Mouse (Mus musculus): Measurements from ENCODE around the gene Nprl2.

Nprl2 gene

GRCm38 (mm10) chr9:107534408-107535202 is 7.4 kb upstream of the Nprl2 start:
- no peak for DNase-seq (ENCODE audit: low spot score)

GRCm38 (mm10) chr9:107538231-107538630 is 3.8 kb upstream of the Nprl2 start:
- no peak for DNase-seq (ENCODE audit: low spot score)

- no peak for DNase-seq (ENCODE audit: low spot score)
Measured at GRCm38 (mm10) chr9:107538711-107539110, 3.3 kb upstream of the Nprl2 start.

GRCm38 (mm10) chr9:107539940-107540339 is 2.1 kb upstream of the Nprl2 start:
- no peak for DNase-seq (ENCODE audit: low spot score)

GRCm38 (mm10) chr9:107540420-107540819 is 1.6 kb upstream of the Nprl2 start:
- DNase-seq (ENCODE audit: low spot score) = no peak

GRCm38 (mm10) chr9:107541005-107541404 is 1.0 kb upstream of the Nprl2 start:
- DNase-seq (ENCODE audit: low spot score) = no peak

- DNase-seq (ENCODE audit: low spot score) = no peak
Measured at GRCm38 (mm10) chr9:107542352-107542686, 293 bp downstream of the Nprl2 start.

- DNase-seq (ENCODE audit: low spot score) = no peak
Measured at GRCm38 (mm10) chr9:107542721-107543120, 695 bp downstream of the Nprl2 start.

GRCm38 (mm10) chr9:107543299-107543698 is 1.3 kb downstream of the Nprl2 start:
- DNase-seq (ENCODE audit: low spot score) = no peak

- no peak for DNase-seq (ENCODE audit: low spot score)
Measured at GRCm38 (mm10) chr9:107544196-107544700, 2.2 kb downstream of the Nprl2 start.

GRCm38 (mm10) chr9:107544729-107545128 is 2.7 kb downstream of the Nprl2 start:
- DNase-seq (ENCODE audit: low spot score) = no peak

GRCm38 (mm10) chr9:107545199-107545598 is 3.2 kb downstream of the Nprl2 start:
- no peak for DNase-seq (ENCODE audit: low spot score)

- peak; percentile 78 for DNase-seq (ENCODE audit: low spot score)
Measured at GRCm38 (mm10) chr9:107545602-107546001, 3.6 kb downstream of the Nprl2 start.

- DNase-seq (ENCODE audit: low spot score) = no peak
Measured at GRCm38 (mm10) chr9:107547026-107547425, 5.0 kb downstream of the Nprl2 start, which contains the start of gene Zmynd10. Zmynd10 (plus strand) TSS chr9:107547298.

- DNase-seq (ENCODE audit: low spot score) = no peak
Measured at GRCm38 (mm10) chr9:107547957-107548356, 5.9 kb downstream of the Nprl2 start.

- DNase-seq (ENCODE audit: low spot score) = no peak
Measured at GRCm38 (mm10) chr9:107548820-107549219, 6.8 kb downstream of the Nprl2 start.

GRCm38 (mm10) chr9:107549297-107550074 is 7.5 kb downstream of the Nprl2 start:
- no peak for DNase-seq (ENCODE audit: low spot score)

- DNase-seq (ENCODE audit: low spot score) = no peak
Measured at GRCm38 (mm10) chr9:107550491-107551116, 8.6 kb downstream of the Nprl2 start.

GRCm38 (mm10) chr9:107551117-107551889 is 9.3 kb downstream of the Nprl2 start, which contains the start of gene Rassf1:
Rassf1 (plus strand) TSS chr9:107551555.
- no peak for DNase-seq (ENCODE audit: low spot score)

GRCm38 (mm10) chr9:107551890-107552355 is 9.9 kb downstream of the Nprl2 start:
- DNase-seq (ENCODE audit: low spot score) = no peak

- no peak for DNase-seq (ENCODE audit: low spot score)
Measured at GRCm38 (mm10) chr9:107552690-107553393, 10.8 kb downstream of the Nprl2 start.
